Mouse (Mus musculus) lung, adult 2 months (tissue): Measurements from ENCODE around the gene Kdm6b. TPM values are rescaled to one million over a fixed set of nuclear protein-coding genes. Genes with fewer than 3 reads are reported as not detected.

ENCODE experiments used
- DNase-seq: peaks from one replicate; pipeline ENCODE4 v3.0.0; 2022
- H3K4me1 ChIP-seq: fragments of 200-500 bp; 2 replicates; pipeline ENCODE4 v1.6.1; 2011; ENCODE audit warnings: low read length; ENCODE audit not compliant: control insufficient read depth, insufficient read depth
- H3K4me3 ChIP-seq: fragments of 200-500 bp; replicated peaks from 2 replicates; pipeline ENCODE3; 2011; ENCODE audit warnings: low read depth, mild to moderate bottlenecking, control low read depth, low read length; ENCODE audit errors: extremely low read depth
- CTCF ChIP-seq: fragments of 200-500 bp; IDR thresholded peaks from 2 replicates; pipeline ENCODE4 v1.5.1; 2011; ENCODE audit warnings: mild to moderate bottlenecking, low read length, control low read depth; ENCODE audit not compliant: insufficient read depth
- POLR2A ChIP-seq: fragments of 200-500 bp; IDR thresholded peaks from 2 replicates; pipeline ENCODE4 v1.6.1; 2011; ENCODE audit warnings: low read depth, mild to moderate bottlenecking, control low read depth, low read length, borderline replicate concordance; ENCODE audit errors: extremely low read depth
- WGBS: fragments of 180-500 bp; shearing (Covaris S2); methylation state at CpG from one replicate; pipeline ENCODE4 v1.1.7; 2018; 5-methylcytosine and 5-hydroxymethylcytosine counted together
- polyA plus RNA-seq: library from polyadenylated mRNA; depleted of rRNA; stranded (reverse); fragments of >200 nt; gene quantifications from 2 replicates; pipeline ENCODE4 v1.2.3, GENCODE M21; 2012; rRNA removed

The Kdm6b gene
- polyA plus RNA-seq, 1 experiment, result 21.0 TPM

- TF ChIP-seq POLR2A (no peak), CTCF (no peak)
- 89% methylated on average over 5 of the region's 5 CpGs for WGBS
- no peak for DNase-seq
- H3K4me3 ChIP-seq, result no peak overlapping the region
- no peaks in the 10 kb centered on the region for H3K4me1 ChIP-seq
Observed at GRCm38 (mm10) chr11:69356544-69356943, 56.9 kb downstream of the Kdm6b start.

Other genes starting within 250 kb of the Kdm6b start
- not detected in 2 replicates for gene Alox8, start 215.8 kb downstream of the Kdm6b start, polyA plus RNA-seq
- not detected in 2 replicates for gene Gucy2e, start 176.6 kb downstream of the Kdm6b start, polyA plus RNA-seq
- 5.0 and 6.9 TPM in 2 replicates for gene Cntrob, start 89.9 kb downstream of the Kdm6b start, polyA plus RNA-seq
- 26.7 and 48.5 TPM in 2 replicates for gene Trappc1, start 89.7 kb downstream of the Kdm6b start, polyA plus RNA-seq
- gene Kcnab3, start 87.4 kb downstream of the Kdm6b start, polyA plus RNA-seq, result 1.6 and 2.2 TPM in 2 replicates
- 1.0 and 4.3 TPM in 2 replicates for gene Rnf227, start 73.2 kb downstream of the Kdm6b start, polyA plus RNA-seq
- 120 and 135 TPM in 2 replicates for gene Chd3, start 44.3 kb downstream of the Kdm6b start, polyA plus RNA-seq
- 129 and 141 TPM in 2 replicates for gene Naa38, start 18.2 kb downstream of the Kdm6b start, polyA plus RNA-seq
- gene Cyb5d1, start 18.0 kb downstream of the Kdm6b start, polyA plus RNA-seq, result 21.9 and 24.7 TPM in 2 replicates
- 37.8 and 63.1 TPM in 2 replicates for gene Tmem88, start 15.4 kb downstream of the Kdm6b start, polyA plus RNA-seq
- 3.1 TPM in 2 replicates for gene Dnah2, start 135.4 kb upstream of the Kdm6b start, polyA plus RNA-seq
- 0.88 and 1.0 TPM in 2 replicates for gene Efnb3, start 146.5 kb upstream of the Kdm6b start, polyA plus RNA-seq
- 11.9 and 15.0 TPM in 2 replicates for gene Wrap53, start 166.6 kb upstream of the Kdm6b start, polyA plus RNA-seq
- gene Trp53, start 166.7 kb upstream of the Kdm6b start, polyA plus RNA-seq, result 66.8 and 75.0 TPM in 2 replicates
- gene Atp1b2, start 192.3 kb upstream of the Kdm6b start, polyA plus RNA-seq, result 8.4 and 15.9 TPM in 2 replicates
- not detected in 2 replicates for gene Shbg, start 204.2 kb upstream of the Kdm6b start, polyA plus RNA-seq
- gene Sat2, start 208.3 kb upstream of the Kdm6b start, polyA plus RNA-seq, result 3.4 and 6.1 TPM in 2 replicates
- gene Fxr2, start 219.3 kb upstream of the Kdm6b start, polyA plus RNA-seq, result 54.4 and 66.9 TPM in 2 replicates
- gene Sox15, start 241.6 kb upstream of the Kdm6b start, polyA plus RNA-seq, result 0.14 and 5.5 TPM in 2 replicates
- gene Mpdu1, start 249.0 kb upstream of the Kdm6b start, polyA plus RNA-seq, result 67.3 and 88.1 TPM in 2 replicates